Mouse (Mus musculus): ENCODE measurements around the gene Zpbp. TPM values are rescaled to one million over a fixed set of nuclear protein-coding genes. Genes with fewer than 3 reads are reported as not detected.

Gene Zpbp
- total RNA-seq, 2 experiments from 2014 or later = 1.2 TPM

Other genes starting within 250 kb of the Zpbp start
- 1 to 10 TPM in 1 of 2 experiments, under 1 TPM in 1; 0.59 to 1.2 TPM for gene Spata48, start 314 bp downstream of the Zpbp start, total RNA-seq (2021)
- not detected for gene 4930512M02Rik, start 165.4 kb upstream of the Zpbp start, total RNA-seq (2021)
- 1 to 10 TPM; 2.7 to 3.7 TPM for gene Ikzf1, start 222.6 kb upstream of the Zpbp start, total RNA-seq (2021)